30 mouse cellular contexts compared by ENCODE assay signal in the genomic region with DNA sequence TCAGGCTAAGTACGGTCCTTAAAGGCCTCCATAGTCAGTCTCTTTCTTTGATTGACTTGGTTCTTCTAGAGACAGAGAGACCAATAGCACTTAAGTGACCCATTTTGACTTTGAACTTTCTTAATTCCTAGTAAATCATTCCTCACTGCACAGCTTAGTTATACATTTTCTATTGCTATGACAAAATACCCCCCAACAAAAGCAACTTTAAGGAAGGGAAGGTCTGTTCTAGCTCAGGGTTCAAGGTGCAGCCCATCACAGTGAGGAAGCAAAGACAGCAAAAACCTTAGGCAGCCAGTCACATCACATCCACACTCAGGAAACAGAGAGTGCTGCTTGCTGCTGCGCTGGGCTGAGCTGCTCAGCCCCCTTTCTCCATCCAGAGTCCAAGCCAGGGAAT.
"Had no signal": no experiment of that assay in that cellular context is flagged by ENCODE, and none has a peak within 500 bp of the region (broad histone marks: within the 10 kb centered on the region; RNA-seq: fewer than 3 reads in every experiment).

No protein-coding gene starts in this region.

- H3K36me3 ChIP-seq: heart, embryonic 10.5 days; heart, embryonic 12.5 days; heart, embryonic 13.5 days; heart, embryonic 15.5 days; hindbrain, embryonic 10.5 days; hindbrain, embryonic 12.5 days; hindbrain, embryonic 13.5 days; hindbrain, embryonic 15.5 days; intestine, embryonic 15.5 days had no signal

- H3K27me3 ChIP-seq: heart, embryonic 12.5 days; heart, embryonic 13.5 days; heart, embryonic 15.5 days; hindbrain, embryonic 12.5 days; hindbrain, embryonic 13.5 days; hindbrain, embryonic 15.5 days; intestine, embryonic 15.5 days had no signal

- H3K4me3 ChIP-seq: heart, adult 2 months; heart, embryonic 10.5 days; heart, embryonic 12.5 days; heart, embryonic 13.5 days; heart, embryonic 15.5 days; hindbrain, embryonic 10.5 days; hindbrain, embryonic 12.5 days; hindbrain, embryonic 13.5 days; hindbrain, embryonic 15.5 days; intestine, embryonic 15.5 days; layer of hippocampus, adult 2 months; left cerebral cortex, adult 2 months had no signal

- DNase-seq: heart, adult 18-20 months; heart, adult 2 months; heart, postnatal 10 days; heart, postnatal 14 days; heart, postnatal 36 days; heart, postnatal 4 days; kidney, postnatal 10 days; kidney, postnatal 14 days; kidney, postnatal 25 days; layer of hippocampus, adult 9-11 months; layer of hippocampus, postnatal 36 days had no signal

- H3K9ac ChIP-seq: heart, embryonic 12.5 days; heart, embryonic 13.5 days; heart, embryonic 15.5 days; hindbrain, embryonic 12.5 days; hindbrain, embryonic 13.5 days; hindbrain, embryonic 14.5 days; hindbrain, embryonic 15.5 days; intestine, embryonic 15.5 days had no signal

- H3K9me3 ChIP-seq: heart, embryonic 10.5 days; heart, embryonic 15.5 days; hindbrain, embryonic 10.5 days; hindbrain, embryonic 12.5 days; hindbrain, embryonic 13.5 days; hindbrain, embryonic 15.5 days; intestine, embryonic 15.5 days had no signal

- ATAC-seq: hindbrain, embryonic 16.5 days; hindbrain, postnatal 0 days; inflammation-experienced regulatory T-cells, adult 6 months; intestine, embryonic 15.5 days; intestine, embryonic 16.5 days; intestine, postnatal 0 days had no signal

- H3K4me1 ChIP-seq: heart, embryonic 10.5 days; heart, embryonic 12.5 days; heart, embryonic 13.5 days; heart, embryonic 15.5 days; hindbrain, embryonic 10.5 days; hindbrain, embryonic 12.5 days; hindbrain, embryonic 13.5 days; hindbrain, embryonic 15.5 days; intestine, embryonic 15.5 days had no signal

- H3K4me2 ChIP-seq: heart, embryonic 11.5 days; heart, embryonic 12.5 days; heart, embryonic 13.5 days; heart, embryonic 15.5 days; hindbrain, embryonic 12.5 days; hindbrain, embryonic 13.5 days; hindbrain, embryonic 14.5 days; hindbrain, embryonic 15.5 days; intestine, embryonic 15.5 days had no signal

- H3K27ac ChIP-seq: heart, adult 2 months; heart, embryonic 10.5 days; heart, embryonic 13.5 days; heart, embryonic 15.5 days; hindbrain, embryonic 10.5 days; hindbrain, embryonic 12.5 days; hindbrain, embryonic 13.5 days; hindbrain, embryonic 14.5 days; hindbrain, embryonic 15.5 days; hindbrain, postnatal 0 days; intestine, embryonic 15.5 days; kidney, postnatal 0 days; layer of hippocampus, adult 2 months; left cerebral cortex, adult 2 months had no signal
